Mouse (Mus musculus) frontal cortex, postnatal 14 days (tissue): ENCODE results near the gene Gm5134.

Experiments used
- DNase-seq, 2 experiments: peaks; one replicate each; pipeline ENCODE4 v3.0.0; 2022; ENCODE audit warnings: low spot score in 2 of 2

The Gm5134 gene

GRCm38 (mm10) chr10:75939481-75940234 lies 14.7 kb upstream of the Gm5134 start:
- DNase-seq, result no peak

- no peak for DNase-seq
Measured at GRCm38 (mm10) chr10:75940520-75940919, 13.8 kb upstream of the Gm5134 start, which contains the start of gene Gm867. TSS of gene Gm867 (minus strand) at chr10:75940672.

GRCm38 (mm10) chr10:75941042-75941824 lies 13.1 kb upstream of the Gm5134 start:
- DNase-seq, result no peak

GRCm38 (mm10) chr10:75942736-75943477 lies 11.4 kb upstream of the Gm5134 start, which contains the start of gene Vpreb3:
TSS of gene Vpreb3 (plus strand) at chr10:75943057.
- DNase-seq, result no peak

GRCm38 (mm10) chr10:75944066-75944772 lies 10.1 kb upstream of the Gm5134 start:
- no peak for DNase-seq

- DNase-seq, result no peak
Measured at GRCm38 (mm10) chr10:75945213-75945612, 9.1 kb upstream of the Gm5134 start.

GRCm38 (mm10) chr10:75945896-75946295 lies 8.4 kb upstream of the Gm5134 start:
- no peak for DNase-seq

GRCm38 (mm10) chr10:75948079-75948478 lies 6.2 kb upstream of the Gm5134 start:
- DNase-seq, result no peak

- DNase-seq, result no peak
Measured at GRCm38 (mm10) chr10:75949053-75950045, 5.0 kb upstream of the Gm5134 start.

GRCm38 (mm10) chr10:75950791-75951210 lies 3.5 kb upstream of the Gm5134 start:
- no peak for DNase-seq

- no peak for DNase-seq
Measured at GRCm38 (mm10) chr10:75951424-75952050, 2.8 kb upstream of the Gm5134 start.

GRCm38 (mm10) chr10:75973846-75974245 lies 19.5 kb downstream of the Gm5134 start:
- DNase-seq, result no peak

- DNase-seq, result no peak
Measured at GRCm38 (mm10) chr10:75975216-75975615, 20.9 kb downstream of the Gm5134 start.

GRCm38 (mm10) chr10:75978119-75978834 lies 24.0 kb downstream of the Gm5134 start:
- no peak for DNase-seq

- no peak for DNase-seq
Measured at GRCm38 (mm10) chr10:75978835-75979157, 24.5 kb downstream of the Gm5134 start.

GRCm38 (mm10) chr10:75979432-75979831 lies 25.1 kb downstream of the Gm5134 start:
- DNase-seq, result no peak

- DNase-seq, result no peak
Measured at GRCm38 (mm10) chr10:75990430-75991042, 36.2 kb downstream of the Gm5134 start.

GRCm38 (mm10) chr10:75993616-75994240 lies 39.4 kb downstream of the Gm5134 start:
- no peak for DNase-seq
